Mouse (Mus musculus): Measurements from ENCODE around the gene Ehd4. TPM values are rescaled to one million over a fixed set of nuclear protein-coding genes. Genes with fewer than 3 reads are reported as not detected.
A peak's percentile ranks its signal among the peaks of the same experiment; 100 is the strongest.

Gene Ehd4
- polyA plus RNA-seq, 1 experiment: 28.2 TPM

GRCm38 (mm10) chr2:120086038-120086437, 68.4 kb downstream of the Ehd4 start:
- 88% methylated on average over 3 of the region's 3 CpGs for WGBS
- DNase-seq (ENCODE audit: low read depth, low spot score): no peak

- peak; percentile 53 for DNase-seq (ENCODE audit: low read depth, low spot score)
- 24% methylated on average over 14 of the region's 14 CpGs for WGBS
Measured at GRCm38 (mm10) chr2:120084593-120085361, 69.6 kb downstream of the Ehd4 start.

- DNase-seq (ENCODE audit: low read depth, low spot score): no peak
- 80% methylated on average over 2 of the region's 2 CpGs for WGBS
Measured at GRCm38 (mm10) chr2:120082416-120082815, 72.0 kb downstream of the Ehd4 start.

GRCm38 (mm10) chr2:120076076-120076705, 78.2 kb downstream of the Ehd4 start:
- 3% methylated on average over 36 of the region's 36 CpGs for WGBS
- DNase-seq (ENCODE audit: low read depth, low spot score): no peak

GRCm38 (mm10) chr2:120074096-120074495, 80.3 kb downstream of the Ehd4 start:
- DNase-seq (ENCODE audit: low read depth, low spot score): no peak
- 92% methylated on average over 4 of the region's 4 CpGs for WGBS

- WGBS: 72% methylated on average over 8 of the region's 8 CpGs
- DNase-seq (ENCODE audit: low read depth, low spot score): no peak
Measured at GRCm38 (mm10) chr2:120069466-120069990, 84.9 kb downstream of the Ehd4 start.

GRCm38 (mm10) chr2:120068555-120069465, 85.6 kb downstream of the Ehd4 start:
- 56% methylated on average over 16 of the region's 16 CpGs for WGBS
- DNase-seq (ENCODE audit: low read depth, low spot score): no peak

- WGBS: 37% methylated on average over 3 of the region's 3 CpGs
- DNase-seq (ENCODE audit: low read depth, low spot score): no peak
Measured at GRCm38 (mm10) chr2:120066224-120066623, 88.2 kb downstream of the Ehd4 start.

- no peak for DNase-seq (ENCODE audit: low read depth, low spot score)
- WGBS: 92% methylated on average over 10 of the region's 10 CpGs
Measured at GRCm38 (mm10) chr2:120065243-120065642, 89.2 kb downstream of the Ehd4 start.

- 70% methylated on average over 6 of the region's 6 CpGs for WGBS
- DNase-seq (ENCODE audit: low read depth, low spot score): no peak
Measured at GRCm38 (mm10) chr2:120064639-120065038, 89.8 kb downstream of the Ehd4 start.

- no peak for DNase-seq (ENCODE audit: low read depth, low spot score)
- WGBS: 88% methylated on average over 8 of the region's 8 CpGs
Measured at GRCm38 (mm10) chr2:120062248-120062647, 92.2 kb downstream of the Ehd4 start.

GRCm38 (mm10) chr2:120060651-120061050, 93.8 kb downstream of the Ehd4 start:
- no peak for DNase-seq (ENCODE audit: low read depth, low spot score)
- WGBS: 81% methylated on average over 9 of the region's 9 CpGs

- WGBS: 34% methylated on average over 6 of the region's 6 CpGs
- DNase-seq (ENCODE audit: low read depth, low spot score): no peak
Measured at GRCm38 (mm10) chr2:120060190-120060589, 94.2 kb downstream of the Ehd4 start.

- WGBS: 93% methylated on average over 3 of the region's 3 CpGs
- no peak for DNase-seq (ENCODE audit: low read depth, low spot score)
Measured at GRCm38 (mm10) chr2:120059466-120059865, 94.9 kb downstream of the Ehd4 start.

GRCm38 (mm10) chr2:120058818-120059217, 95.6 kb downstream of the Ehd4 start:
- DNase-seq (ENCODE audit: low read depth, low spot score): no peak
- 68% methylated on average over 4 of the region's 4 CpGs for WGBS

- no peak for DNase-seq (ENCODE audit: low read depth, low spot score)
- 84% methylated on average over 10 of the region's 10 CpGs for WGBS
Measured at GRCm38 (mm10) chr2:120055923-120056322, 98.5 kb downstream of the Ehd4 start.

GRCm38 (mm10) chr2:120054771-120055552, 99.4 kb downstream of the Ehd4 start:
- 87% methylated on average over 12 of the region's 12 CpGs for WGBS
- DNase-seq (ENCODE audit: low read depth, low spot score): no peak

- DNase-seq (ENCODE audit: low read depth, low spot score): no peak
Measured at GRCm38 (mm10) chr2:120051405-120051804, 103.0 kb downstream of the Ehd4 start.

GRCm38 (mm10) chr2:120049632-120050274, 104.7 kb downstream of the Ehd4 start:
- no peak for DNase-seq (ENCODE audit: low read depth, low spot score)
- 69% methylated on average over 10 of the region's 10 CpGs for WGBS

More at GRCm38 (mm10) chr2:120051405-120051804, 103.0 kb downstream of the Ehd4 start:
- WGBS: 57% methylated on average over 6 of the region's 6 CpGs
